Mouse (Mus musculus): ENCODE measurements at regions not wholly inside any gene's neighbourhood (a gene's known extent, or its start where the extent isn't known, plus 50 kb on each side); places are given as distances from the start of the nearest gene placed in this dataset.

- no peak for DNase-seq (ENCODE audit: extremely low read depth, insufficient read length, low spot score)
Observed at GRCm38 (mm10) chr11:6926036-6926435, 88.6 kb upstream of the Gm11983 start.

- DNase-seq (ENCODE audit: extremely low read depth, insufficient read length, low spot score) = no peak
Observed at GRCm38 (mm10) chr11:6924476-6924875, 87.0 kb upstream of the Gm11983 start.

- no peak for DNase-seq (ENCODE audit: extremely low read depth, insufficient read length, low spot score)
Observed at GRCm38 (mm10) chr11:6923917-6924316, 86.5 kb upstream of the Gm11983 start.

GRCm38 (mm10) chr11:6918546-6918945 lies 81.1 kb upstream of the Gm11983 start:
- no peak for DNase-seq (ENCODE audit: extremely low read depth, insufficient read length, low spot score)

- no peak for DNase-seq (ENCODE audit: extremely low read depth, insufficient read length, low spot score)
Observed at GRCm38 (mm10) chr11:6905630-6906029, 68.2 kb upstream of the Gm11983 start.

- DNase-seq (ENCODE audit: extremely low read depth, insufficient read length, low spot score) = no peak
Observed at GRCm38 (mm10) chr11:6902991-6903390, 65.5 kb upstream of the Gm11983 start.

- DNase-seq (ENCODE audit: extremely low read depth, insufficient read length, low spot score) = no peak
Observed at GRCm38 (mm10) chr11:6902271-6902670, 64.8 kb upstream of the Gm11983 start.

GRCm38 (mm10) chr11:6900769-6901481 lies 63.5 kb upstream of the Gm11983 start:
- DNase-seq (ENCODE audit: extremely low read depth, insufficient read length, low spot score) = no peak

GRCm38 (mm10) chr11:6900357-6900756 lies 62.9 kb upstream of the Gm11983 start:
- DNase-seq (ENCODE audit: extremely low read depth, insufficient read length, low spot score) = no peak

GRCm38 (mm10) chr11:6899271-6900005 lies 62.0 kb upstream of the Gm11983 start:
- DNase-seq (ENCODE audit: extremely low read depth, insufficient read length, low spot score) = no peak

GRCm38 (mm10) chr11:6898357-6899097 lies 61.1 kb upstream of the Gm11983 start:
- no peak for DNase-seq (ENCODE audit: extremely low read depth, insufficient read length, low spot score)

- no peak for DNase-seq (ENCODE audit: extremely low read depth, insufficient read length, low spot score)
Observed at GRCm38 (mm10) chr11:6895786-6896093, 58.3 kb upstream of the Gm11983 start.

- DNase-seq (ENCODE audit: extremely low read depth, insufficient read length, low spot score) = no peak
Observed at GRCm38 (mm10) chr11:6894911-6895785, 57.7 kb upstream of the Gm11983 start.

- DNase-seq (ENCODE audit: extremely low read depth, insufficient read length, low spot score) = no peak
Observed at GRCm38 (mm10) chr11:6893734-6894133, 56.3 kb upstream of the Gm11983 start.

- DNase-seq (ENCODE audit: extremely low read depth, insufficient read length, low spot score) = no peak
Observed at GRCm38 (mm10) chr11:6893063-6893462, 55.6 kb upstream of the Gm11983 start.

- no peak for DNase-seq (ENCODE audit: extremely low read depth, insufficient read length, low spot score)
Observed at GRCm38 (mm10) chr11:6890450-6890849, 53.0 kb upstream of the Gm11983 start.

- no peak for DNase-seq (ENCODE audit: extremely low read depth, insufficient read length, low spot score)
Observed at GRCm38 (mm10) chr11:6889660-6890185, 52.3 kb upstream of the Gm11983 start.

- no peak for DNase-seq (ENCODE audit: extremely low read depth, insufficient read length, low spot score)
Observed at GRCm38 (mm10) chr11:6889120-6889519, 51.7 kb upstream of the Gm11983 start.

Measured in 3134 (cell line).